Mouse (Mus musculus) B cell, adult 62 days (primary cell): Measurements from ENCODE around the gene Cend1. TPM values are rescaled to one million over a fixed set of nuclear protein-coding genes. Genes with fewer than 3 reads are reported as not detected.

ENCODE experiments used
- total RNA-seq: library from RNA; stranded (reverse); gene quantifications from 4 replicates; pipeline ENCODE4 v1.2.4, GENCODE M21; 2023

Cend1 gene
- not detected in 4 replicates for total RNA-seq

DNA sequence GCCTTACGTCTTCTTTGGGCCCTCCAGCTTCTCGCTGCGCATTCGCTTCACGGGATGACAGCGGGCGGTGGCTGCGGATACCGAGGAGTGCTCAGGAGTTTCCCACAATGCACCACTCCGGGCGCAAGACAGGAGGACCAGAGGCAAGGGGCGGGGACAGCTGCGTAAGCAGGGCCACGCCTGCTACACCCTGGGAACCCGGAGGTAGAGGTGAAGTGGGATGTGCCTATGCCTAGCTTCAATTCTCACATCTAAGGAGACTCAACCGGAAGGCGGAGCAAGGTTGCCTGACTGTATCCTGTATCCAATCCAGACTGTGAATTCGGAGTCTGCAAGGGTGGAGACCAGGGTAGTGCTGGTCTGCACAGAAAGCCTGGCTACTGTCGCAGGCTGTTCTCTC is at the start of gene Cend1:
Gene Cend1 (minus strand): TSS at position 182 of the 400 bp plus-strand sequence.

DNA sequence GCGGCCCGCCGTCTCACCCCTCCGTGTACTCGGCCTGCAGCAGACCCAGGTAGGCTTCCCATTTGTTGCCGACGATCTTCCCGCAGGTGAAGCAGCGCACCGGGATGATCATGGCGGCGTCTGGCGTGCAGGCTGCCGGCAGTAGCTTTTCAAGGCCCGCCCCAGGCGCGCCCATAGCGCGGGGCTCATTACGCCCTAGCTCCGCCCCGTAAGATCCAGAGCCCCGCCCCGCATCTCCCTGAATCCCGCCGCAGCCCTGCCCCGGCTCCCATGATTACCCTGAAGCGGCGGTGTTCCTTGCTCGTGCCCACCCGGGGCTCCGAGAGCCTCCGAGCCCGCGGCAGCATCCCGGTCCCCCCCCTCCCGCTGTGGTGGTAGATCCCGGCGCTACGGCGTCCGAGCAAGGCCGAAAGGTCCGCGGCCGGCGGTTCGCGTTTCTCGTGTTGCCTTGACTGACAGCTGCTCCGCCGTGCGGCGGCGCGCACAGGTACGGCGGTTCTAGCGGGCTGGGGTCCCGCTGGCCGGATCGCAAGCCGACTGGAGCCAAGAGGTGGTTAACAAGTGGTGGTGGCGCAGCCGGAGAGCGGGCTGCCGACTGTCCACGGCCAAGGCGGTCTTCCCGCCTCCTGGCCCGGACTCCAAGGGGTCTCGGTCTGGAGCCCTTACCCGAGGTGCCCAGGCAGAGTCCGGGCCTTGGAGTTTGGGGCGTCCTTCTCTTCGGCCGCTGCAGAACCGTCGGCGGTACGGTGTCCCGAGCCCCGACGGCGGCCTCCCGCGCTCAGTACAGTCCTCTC is 45.9 kb upstream of the Cend1 start, which contains the start of the genes Polr2l and Tspan4:
Gene Polr2l (minus strand): TSS at position 122 of the 794 bp plus-strand sequence.
Gene Tspan4 (plus strand): TSS at position 230 of the 794 bp plus-strand sequence.

DNA sequence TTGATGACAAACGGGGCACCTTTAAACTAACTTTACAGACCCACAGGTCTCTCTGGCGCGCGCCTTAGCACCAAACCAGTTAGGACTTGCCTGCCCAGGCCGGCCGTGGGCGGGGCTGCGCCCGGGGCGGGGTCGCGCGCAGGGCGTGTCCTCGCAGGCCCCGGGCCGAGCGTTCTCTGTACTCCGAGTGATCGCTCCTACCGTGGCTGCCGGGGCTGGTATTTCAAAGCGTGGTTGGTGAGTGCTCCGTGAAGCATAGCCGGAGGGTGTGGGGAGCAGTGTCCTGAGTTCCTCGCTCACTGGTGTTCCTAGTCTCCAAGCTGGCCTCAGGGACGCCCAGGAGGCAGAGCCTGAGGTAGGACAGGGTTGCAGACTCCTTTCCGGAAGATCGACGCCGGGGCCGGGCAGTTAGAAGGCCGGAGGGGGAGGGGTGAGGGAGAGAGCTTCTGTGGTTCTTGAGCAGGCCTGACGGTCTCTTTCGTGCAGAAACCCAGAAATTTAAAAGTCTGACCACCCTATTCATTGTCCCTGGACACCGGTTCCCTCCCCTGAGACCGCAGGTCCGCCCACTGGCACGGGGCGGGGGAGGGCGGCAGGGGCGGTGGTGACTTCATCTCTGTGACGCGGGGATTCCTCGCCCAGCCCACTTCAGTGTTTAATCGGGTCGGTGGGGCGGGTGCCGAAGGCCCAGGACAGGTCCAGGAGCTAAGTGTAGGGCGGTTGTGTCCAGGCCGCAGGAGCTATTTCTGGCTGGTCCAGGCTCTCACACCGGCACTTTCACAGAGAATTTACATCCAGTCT is 38.1 kb upstream of the Cend1 start, which contains the start of gene Cd151:
Gene Cd151 (plus strand): TSS at position 163 of the 801 bp plus-strand sequence.

DNA sequence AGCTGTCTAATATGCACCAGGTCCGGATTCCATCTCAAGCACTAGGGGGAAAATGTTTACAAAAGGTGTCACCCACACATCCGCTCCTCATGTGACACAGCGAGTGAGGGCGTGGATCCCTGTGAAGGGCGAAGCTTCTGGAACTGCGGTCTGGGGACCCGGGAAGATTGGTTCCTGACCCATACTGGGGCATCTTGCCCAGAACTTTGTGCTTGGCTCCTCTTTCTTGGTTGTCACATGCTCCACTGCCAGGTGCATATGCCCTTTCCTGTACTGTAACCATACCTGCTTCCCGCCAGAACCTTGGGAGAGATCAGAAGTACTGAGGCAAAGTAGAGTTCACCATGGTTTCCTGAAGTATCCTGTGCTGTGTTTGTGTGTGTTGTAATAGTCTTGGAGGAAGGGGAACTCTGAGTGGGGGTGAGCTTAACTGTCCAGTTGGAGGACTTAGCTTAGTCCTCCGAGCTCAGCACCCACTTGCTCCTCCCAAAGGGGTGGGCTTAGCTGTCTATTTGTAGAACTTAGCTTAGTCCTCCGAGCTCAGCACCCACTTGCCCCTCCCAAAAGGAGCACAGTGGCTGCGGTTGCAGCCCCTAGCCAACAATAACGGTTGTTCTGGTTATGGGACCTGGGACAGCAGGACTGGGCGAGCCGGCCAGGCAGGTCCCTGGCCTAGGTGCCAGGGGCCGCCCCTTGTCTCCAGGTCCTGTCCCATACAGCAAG is 31.3 kb upstream of the Cend1 start, which contains the start of gene Cracr2b:
Gene Cracr2b (plus strand): TSS at position 704 of the 723 bp plus-strand sequence.

DNA sequence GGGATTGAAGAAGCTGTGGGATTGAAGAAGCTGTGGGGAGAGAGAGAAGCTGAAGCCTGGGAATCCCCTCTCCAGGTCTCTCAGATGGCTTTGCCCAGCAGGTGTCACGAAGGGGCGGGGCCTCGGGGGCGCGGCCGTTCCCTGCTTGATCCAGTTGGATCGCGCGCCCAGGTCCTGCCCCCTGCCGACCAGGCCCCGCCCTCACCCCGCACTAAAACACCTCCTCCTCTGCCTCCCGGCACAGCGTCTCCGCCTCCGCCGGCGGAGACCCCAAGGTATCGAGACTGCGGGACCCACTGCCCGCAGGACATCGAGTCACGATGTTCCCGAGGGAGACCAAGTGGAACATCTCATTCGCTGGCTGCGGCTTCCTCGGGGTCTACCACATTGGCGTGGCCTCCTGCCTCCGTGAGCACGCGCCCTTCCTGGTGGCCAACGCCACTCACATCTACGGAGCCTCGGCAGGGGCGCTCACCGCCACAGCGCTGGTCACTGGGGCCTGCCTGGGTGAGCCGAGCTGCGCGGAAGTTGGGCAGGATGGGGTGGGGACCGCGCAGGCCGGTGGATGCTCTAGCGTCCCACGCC is 25.8 kb upstream of the Cend1 start, which contains the start of gene Pnpla2:
Gene Pnpla2 (plus strand): TSS at position 232 of the 585 bp plus-strand sequence.

DNA sequence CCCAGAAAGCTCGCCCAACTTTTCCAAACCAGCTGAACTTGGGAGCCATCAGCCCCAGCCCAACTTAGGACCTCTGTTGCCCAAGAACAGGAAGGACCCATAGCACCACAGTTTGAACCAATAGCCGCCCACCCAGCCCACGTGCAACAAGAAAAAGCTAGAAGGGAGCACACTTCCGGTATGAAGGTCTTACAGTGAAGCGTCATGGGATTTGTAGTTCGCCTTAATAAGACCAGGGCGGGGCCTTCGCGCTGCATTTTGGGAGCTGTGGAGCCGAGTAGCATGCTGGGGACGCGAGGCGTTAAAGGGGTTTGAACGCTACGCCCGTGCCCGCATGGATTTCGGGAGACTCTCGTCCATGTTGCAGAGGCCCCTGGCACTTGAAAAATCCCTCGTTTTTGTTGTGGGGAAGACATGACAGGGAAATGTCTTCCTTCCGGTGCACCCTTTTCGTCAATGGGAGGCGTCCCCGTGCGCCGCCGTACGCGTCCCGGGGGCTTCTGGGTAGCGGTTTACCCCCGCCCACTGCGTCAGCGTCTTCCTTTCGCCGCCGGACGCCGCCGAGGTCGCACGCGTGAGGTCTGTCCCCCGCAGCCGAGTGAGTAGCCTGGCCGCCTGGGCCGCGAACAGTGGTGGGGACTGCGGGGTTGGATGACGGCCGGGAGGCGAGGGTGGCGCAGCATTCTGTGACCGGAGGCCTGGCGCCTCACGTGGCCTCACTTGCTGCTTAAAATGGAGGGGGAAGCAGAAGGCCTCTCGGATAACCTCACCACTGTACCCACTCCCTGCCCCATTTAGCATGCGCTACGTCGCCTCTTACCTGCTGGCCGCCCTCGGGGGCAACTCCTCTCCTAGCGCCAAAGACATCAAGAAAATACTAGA is 18.1 kb upstream of the Cend1 start, which contains the start of gene Rplp2:
Gene Rplp2 (plus strand): TSS at position 261 of the 882 bp plus-strand sequence.

DNA sequence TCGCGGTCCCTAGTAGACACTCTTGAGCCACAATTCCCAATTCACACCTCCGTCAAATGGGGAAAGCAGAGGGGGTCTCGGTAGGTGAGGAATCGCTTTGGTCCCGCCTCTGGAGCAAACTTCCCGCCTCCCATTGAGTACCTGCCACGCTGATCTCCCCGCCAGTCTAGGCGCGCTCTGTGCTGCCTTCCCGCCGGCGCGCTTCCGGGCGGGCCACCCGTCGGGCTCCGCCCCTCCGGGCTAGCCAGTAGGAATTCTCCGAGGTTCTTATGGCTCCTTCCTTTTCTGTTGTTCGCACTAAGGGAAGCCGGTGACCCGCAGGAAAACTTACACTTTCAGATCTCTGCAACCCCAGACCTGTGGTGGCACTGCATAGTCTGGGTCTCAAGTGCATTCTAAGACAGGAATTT is 14.5 kb upstream of the Cend1 start, which contains the start of gene Pidd1:
Gene Pidd1 (minus strand): TSS at position 198 of the 410 bp plus-strand sequence.

DNA sequence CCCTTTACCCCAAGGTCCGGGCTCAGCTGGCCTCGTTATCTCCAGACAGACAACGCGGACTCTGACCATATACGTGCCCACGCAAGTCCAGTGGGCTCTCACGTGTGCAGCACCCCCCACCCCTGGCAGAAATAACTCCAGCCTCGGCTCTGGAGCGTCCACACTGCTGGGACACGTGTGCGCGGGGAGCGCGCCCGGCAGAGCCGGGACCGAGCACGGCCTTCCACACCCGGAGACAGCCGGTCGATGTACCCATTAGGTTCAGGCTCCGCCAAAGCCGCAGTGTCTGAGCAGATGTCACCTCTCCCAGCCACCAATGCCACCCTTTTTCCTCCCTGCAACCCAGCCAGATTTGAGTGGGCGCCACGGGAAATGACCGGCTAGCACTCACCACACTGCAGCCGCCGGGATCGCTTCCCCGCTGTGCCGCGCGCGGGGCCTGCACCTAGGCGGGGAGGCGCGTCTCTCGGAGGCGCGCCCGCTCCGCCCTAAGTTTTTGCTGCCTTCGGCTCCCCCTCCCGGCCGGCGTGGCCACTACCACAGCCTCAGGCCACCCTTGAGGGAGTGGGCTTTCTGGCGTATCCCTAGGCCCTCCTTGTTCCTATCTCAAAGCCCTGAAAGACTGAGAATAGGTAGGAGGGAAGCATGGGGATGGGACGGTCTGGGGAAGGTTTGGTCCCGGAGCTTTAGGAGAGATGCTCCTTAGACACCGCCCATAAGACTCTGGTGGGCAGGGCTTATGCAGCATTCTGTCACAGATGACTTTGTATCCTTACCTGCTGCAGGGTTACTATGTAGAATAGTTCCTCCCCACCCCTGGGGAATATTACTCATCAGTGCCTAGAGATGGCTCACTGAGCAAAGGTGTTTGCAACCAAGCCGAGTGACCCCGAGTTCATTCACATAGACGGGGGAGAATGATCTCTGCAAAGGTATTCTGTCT is 8.2 kb upstream of the Cend1 start, which contains the start of gene Slc25a22:
Gene Slc25a22 (minus strand): TSS at position 715 of the 943 bp plus-strand sequence.

DNA sequence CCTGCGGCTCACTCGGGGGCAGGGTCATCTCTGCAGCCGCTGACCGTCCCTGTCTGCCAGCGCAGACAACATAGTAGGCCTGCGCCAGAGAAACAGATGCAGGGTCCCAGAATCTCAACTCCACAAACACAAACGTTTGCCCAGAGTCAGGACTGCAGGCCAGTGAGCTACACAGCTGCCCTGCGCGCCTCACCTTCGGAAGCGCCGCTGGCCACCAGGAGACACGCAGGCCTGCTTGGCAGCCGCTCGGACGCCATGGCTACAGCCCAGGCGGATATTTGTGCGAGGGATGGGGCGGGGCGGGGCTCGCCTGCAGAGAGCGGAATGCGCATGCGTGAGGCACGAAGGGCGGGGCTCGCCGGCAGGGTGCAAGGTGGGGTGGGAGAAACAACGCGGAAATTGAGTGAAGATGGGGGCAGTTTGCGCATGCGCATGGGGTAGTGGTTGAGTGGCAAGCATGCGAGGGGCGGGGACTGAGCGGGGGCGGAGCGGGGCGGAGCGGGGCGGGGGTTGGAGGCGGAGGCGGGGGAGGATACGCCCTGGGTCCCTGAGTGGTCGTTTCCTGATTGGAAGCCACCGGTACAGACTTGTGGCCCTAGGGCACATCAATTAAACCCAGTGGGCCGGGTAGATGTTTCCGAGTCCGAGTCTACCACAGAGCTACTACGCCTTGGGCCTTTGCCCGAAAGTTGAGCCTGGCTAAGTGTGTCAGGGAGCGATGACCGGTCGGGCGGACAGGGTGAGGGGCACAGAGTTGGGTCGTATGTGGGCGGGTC is 15.3 kb downstream of the Cend1 start, which contains the start of gene Gatd1:
Gene Gatd1 (minus strand): TSS at position 328 of the 776 bp plus-strand sequence.

DNA sequence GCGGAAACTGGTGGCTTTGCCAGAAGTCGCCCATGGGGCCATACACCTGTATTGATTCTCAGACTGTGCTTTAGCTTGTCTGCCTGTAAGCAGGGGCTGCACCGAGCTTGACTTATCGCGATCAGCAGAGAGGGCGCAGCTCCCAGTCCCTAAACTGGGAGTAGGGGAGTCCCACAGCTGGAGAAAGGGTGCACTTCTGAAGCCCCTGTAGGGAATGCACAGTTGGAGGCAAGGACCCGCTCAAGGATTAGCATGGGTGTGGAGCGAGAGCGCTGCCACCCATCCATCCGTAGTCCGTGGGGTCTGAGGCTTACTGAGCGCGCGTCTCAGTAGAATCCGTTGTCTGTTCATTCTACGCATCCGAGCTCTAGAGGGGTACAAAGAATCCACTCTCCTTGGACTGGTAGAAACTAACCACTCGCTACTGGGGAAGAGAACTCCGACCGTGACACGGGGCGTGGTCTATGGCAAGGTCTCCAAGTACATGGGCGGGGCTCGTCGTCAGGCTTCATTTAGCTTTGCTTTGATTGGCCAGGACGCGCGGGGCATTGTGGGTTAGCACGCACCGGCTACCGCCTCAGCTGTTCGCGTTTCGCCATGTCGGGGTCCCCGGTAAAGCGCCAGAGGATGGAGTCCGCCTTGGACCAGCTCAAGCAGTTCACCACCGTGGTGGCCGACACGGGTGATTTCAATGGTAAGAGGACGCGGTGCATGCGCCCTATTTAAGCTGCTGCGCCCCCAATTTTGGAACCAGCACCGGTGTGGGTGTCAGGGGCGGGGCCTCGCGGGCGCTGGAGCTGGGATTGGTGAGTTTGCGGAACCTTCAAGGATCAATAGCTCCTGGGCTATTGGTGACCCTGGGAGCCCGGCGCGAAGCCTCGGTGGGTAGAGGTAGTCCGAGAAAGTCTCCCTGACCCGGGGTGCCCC is 37.4 kb downstream of the Cend1 start, which contains the start of gene Taldo1:
Gene Taldo1 (plus strand): TSS at position 575 of the 927 bp plus-strand sequence.

Other genes starting within 250 kb of the Cend1 start
- gene Hras, start 235.5 kb downstream of the Cend1 start, total RNA-seq = 23.0 to 30.6 TPM (median 27.5 TPM) in 4 replicates
- gene Lrrc56, start 235.3 kb downstream of the Cend1 start, total RNA-seq = 6.4 to 9.6 TPM (median 7.2 TPM) in 4 replicates
- gene Lmntd2, start 215.4 kb downstream of the Cend1 start, total RNA-seq = 3.9 to 5.0 TPM (median 4.8 TPM) in 4 replicates
- 8.9 to 16.1 TPM (median 13.3 TPM) in 4 replicates for gene Rassf7, start 213.6 kb downstream of the Cend1 start, total RNA-seq
- 147 to 159 TPM (median 152 TPM) in 4 replicates for gene Phrf1, start 200.7 kb downstream of the Cend1 start, total RNA-seq
- gene Irf7, start 163.0 kb downstream of the Cend1 start, total RNA-seq = 33.8 to 42.4 TPM (median 37.0 TPM) in 4 replicates
- not detected in 4 replicates for gene Cdhr5, start 152.7 kb downstream of the Cend1 start, total RNA-seq
- gene Sct, start 150.4 kb downstream of the Cend1 start, total RNA-seq = not detected in 4 replicates
- not detected in 4 replicates for gene Drd4, start 137.5 kb downstream of the Cend1 start, total RNA-seq
- gene Deaf1, start 101.8 kb downstream of the Cend1 start, total RNA-seq = 33.5 to 54.6 TPM (median 42.7 TPM) in 4 replicates
- gene Tmem80, start 101.8 kb downstream of the Cend1 start, total RNA-seq = 15.2 to 22.8 TPM (median 16.4 TPM) in 4 replicates
- 1.0 to 1.3 TPM in 2 of 4 replicates, not detected in the others for gene Eps8l2, start 90.6 kb downstream of the Cend1 start, total RNA-seq
- gene Taldo1, start 37.3 kb downstream of the Cend1 start, total RNA-seq = 130 to 142 TPM (median 131 TPM) in 4 replicates
- gene Gatd1, start 15.4 kb downstream of the Cend1 start, total RNA-seq = 31.5 to 40.0 TPM (median 35.3 TPM) in 4 replicates
- 37.9 to 49.5 TPM (median 44.6 TPM) in 4 replicates for gene Slc25a22, start 8.4 kb upstream of the Cend1 start, total RNA-seq
- gene Pidd1, start 14.5 kb upstream of the Cend1 start, total RNA-seq = 6.9 to 9.3 TPM (median 7.8 TPM) in 4 replicates
- 2,356 to 2,462 TPM (median 2,431 TPM) in 4 replicates for gene Rplp2, start 17.9 kb upstream of the Cend1 start, total RNA-seq
- gene Pnpla2, start 25.7 kb upstream of the Cend1 start, total RNA-seq = 48.4 to 57.9 TPM (median 51.2 TPM) in 4 replicates
- gene Cracr2b, start 31.6 kb upstream of the Cend1 start, total RNA-seq = not detected in 4 replicates
- gene Cd151, start 37.9 kb upstream of the Cend1 start, total RNA-seq = 11.2 to 13.1 TPM (median 12.1 TPM) in 4 replicates
- gene Polr2l, start 45.6 kb upstream of the Cend1 start, total RNA-seq = 14.1 to 17.7 TPM (median 14.9 TPM) in 4 replicates
- gene Tspan4, start 45.7 kb upstream of the Cend1 start, total RNA-seq = 1.0 to 2.8 TPM (median 1.1 TPM) in 4 replicates
- gene Chid1, start 110.4 kb upstream of the Cend1 start, total RNA-seq = 18.5 to 24.9 TPM (median 20.6 TPM) in 4 replicates
- gene Ap2a2, start 132.7 kb upstream of the Cend1 start, total RNA-seq = 35.6 to 44.2 TPM (median 42.8 TPM) in 4 replicates
- gene Muc6, start 225.8 kb upstream of the Cend1 start, total RNA-seq = not detected in 4 replicates